Mouse (Mus musculus): ENCODE data around the gene Ankle1.

Gene Ankle1

GRCm38 (mm10) chr8:71405401-71406098 is at the start of gene Ankle1:
Ankle1 (plus strand) TSS chr8:71406010.
- peak; percentile 99 for DNase-seq (ENCODE audit: low spot score)

GRCm38 (mm10) chr8:71358026-71358425 is 47.8 kb upstream of the Ankle1 start:
- no peak for DNase-seq (ENCODE audit: low spot score)

- peak; percentile 90 for DNase-seq (ENCODE audit: low spot score)
Measured at GRCm38 (mm10) chr8:71366771-71367528, 38.9 kb upstream of the Ankle1 start, which contains the start of gene Use1. Use1 (plus strand) TSS chr8:71366848.

- peak; percentile 69 for DNase-seq (ENCODE audit: low spot score)
Measured at GRCm38 (mm10) chr8:71367529-71368176, 38.2 kb upstream of the Ankle1 start.

- DNase-seq (ENCODE audit: low spot score), result no peak
Measured at GRCm38 (mm10) chr8:71368366-71368765, 37.4 kb upstream of the Ankle1 start.

GRCm38 (mm10) chr8:71369040-71369718 is 36.6 kb upstream of the Ankle1 start:
- DNase-seq (ENCODE audit: low spot score), result no peak

GRCm38 (mm10) chr8:71370711-71371235 is 35.0 kb upstream of the Ankle1 start:
- no peak for DNase-seq (ENCODE audit: low spot score)

- DNase-seq (ENCODE audit: low spot score), result peak; percentile 96
Measured at GRCm38 (mm10) chr8:71371236-71371848, 34.5 kb upstream of the Ankle1 start, which contains the start of gene Ocel1. Ocel1 (plus strand) TSS chr8:71371298.

- no peak for DNase-seq (ENCODE audit: low spot score)
Measured at GRCm38 (mm10) chr8:71372427-71372826, 33.4 kb upstream of the Ankle1 start.

- DNase-seq (ENCODE audit: low spot score), result no peak
Measured at GRCm38 (mm10) chr8:71373000-71373399, 32.8 kb upstream of the Ankle1 start.

- peak; percentile 67 for DNase-seq (ENCODE audit: low spot score)
Measured at GRCm38 (mm10) chr8:71374616-71375206, 31.1 kb upstream of the Ankle1 start.

GRCm38 (mm10) chr8:71375581-71376422 is 30.0 kb upstream of the Ankle1 start:
- DNase-seq (ENCODE audit: low spot score), result peak; percentile 79

- DNase-seq (ENCODE audit: low spot score), result no peak
Measured at GRCm38 (mm10) chr8:71376423-71377030, 29.3 kb upstream of the Ankle1 start.

GRCm38 (mm10) chr8:71379008-71379407 is 26.8 kb upstream of the Ankle1 start:
- DNase-seq (ENCODE audit: low spot score), result no peak

- DNase-seq (ENCODE audit: low spot score), result no peak
Measured at GRCm38 (mm10) chr8:71379512-71380075, 26.2 kb upstream of the Ankle1 start.

GRCm38 (mm10) chr8:71380178-71381171 is 25.3 kb upstream of the Ankle1 start:
- peak; percentile 63 for DNase-seq (ENCODE audit: low spot score)

- peak; percentile 87 for DNase-seq (ENCODE audit: low spot score)
Measured at GRCm38 (mm10) chr8:71381421-71381970, 24.3 kb upstream of the Ankle1 start, which contains the start of gene Nr2f6. Nr2f6 (minus strand) TSS chr8:71381960.
